In the genomic region with DNA sequence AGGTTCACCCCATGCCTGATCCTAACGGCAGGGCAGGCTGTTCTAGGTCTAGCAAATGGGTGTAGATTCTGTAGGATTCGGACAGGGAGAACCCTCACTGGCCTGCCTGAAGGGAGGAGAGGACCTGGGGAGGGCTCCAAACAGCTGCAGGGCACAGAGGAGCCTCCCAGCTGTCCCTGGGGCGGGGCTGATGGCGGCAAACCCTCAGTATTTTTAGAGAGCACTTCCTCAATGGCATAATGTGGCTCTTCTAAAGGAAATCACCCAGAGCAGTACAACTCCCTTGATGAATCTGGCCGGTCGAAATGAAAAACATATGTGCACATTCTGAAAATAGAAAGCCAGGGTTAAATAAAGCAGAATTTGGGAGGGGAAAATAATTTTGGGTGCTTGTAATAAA, we compare ENCODE assay signal across 9 mouse cellular contexts.
DNase-seq lines count a peak whose midpoint lies in the region; TF ChIP-seq lines count a peak whose summit lies in the region.
"Had no signal": no experiment of that assay in that cellular context is flagged by ENCODE, and none has a peak within 500 bp of the region (broad histone marks: within the 10 kb centered on the region; RNA-seq: fewer than 3 reads in every experiment).

No protein-coding gene starts in this region.

- H3K4me2 ChIP-seq in CH12.LX (ENCODE audit: insufficient read depth, low read depth, poor library complexity, severe bottlenecking) (no peak overlapping the region), myocyte (ENCODE audit: low read depth) (peak overlapping the region; percentile 36)
- H3K4me2 ChIP-seq: midbrain, embryonic 11.5 days had no signal

- dilution Hi-C loops in CH12.LX (cut with MboI; ENCODE audit: extremely low pct_ligation_motif_present, extremely low pct_unique_long_range_greater_than_20kb, low sequenced_read_pairs): no loop called here

- no peak for TF ChIP-seq EP300 in CH12.LX (IDR thresholded peaks at IDR 0.05; ENCODE audit: low read length)

- intact Hi-C loops in heart, postnatal 10 days (cut with DNase I): no loop called here
- intact Hi-C loops in left cerebral cortex, adult 2 months (cut with DNase I): no loop called here

- in situ Hi-C loops in CH12.LX (cut with MboI; ENCODE audit: low pct_ligation_motif_present, low pct_unique_long_range_greater_than_20kb, low sequenced_read_pairs): loop anchor here (25.0 kb wide), 1 partner anchor 304 kb away; no protein-coding TSS in a partner anchor

- no peak for TF ChIP-seq RAD21 in CH12.LX (IDR thresholded peaks at IDR 0.05; ENCODE audit: low read depth, low read length)

- DNase-seq in 3T3-L1 (ENCODE audit: low read depth, low spot score) (peak; percentile 54), CH12.LX (ENCODE audit: extremely low read depth) (peak; percentile 67)
- peak; percentile 41 to 50 for DNase-seq in heart, postnatal 10 days
- DNase-seq in left cerebral cortex, adult 2 months (ENCODE audit: extremely low spot score in 1 of 2, low spot score in 2 of 2): no peak
- DNase-seq in cerebellum, postnatal 36 days: no peak
- no peak for DNase-seq in right cerebral cortex, postnatal 36 days (ENCODE audit: low spot score in 2 of 2)

- no peak overlapping the region for H3ac ChIP-seq in myocyte (ENCODE audit: control insufficient read depth, insufficient read length)

- TF ChIP-seq POLR2A in CH12.LX (IDR thresholded peaks at IDR 0.05; ENCODE audit: low read depth, low read length) (no peak), myocyte (IDR thresholded peaks at IDR 0.05; ENCODE audit: insufficient read length, low read depth) (no peak)

- H3K9me3 ChIP-seq in CH12.LX (replicated peaks; ENCODE audit: low read length): no peaks in the 10 kb centered on the region

- H3K79me2 ChIP-seq in CH12.LX (replicated peaks; ENCODE audit: control insufficient read depth, extremely low read depth, insufficient read depth, poor library complexity, severe bottlenecking) (no peaks in the 10 kb centered on the region), myocyte (ENCODE audit: control insufficient read depth, insufficient read depth) (no peaks in the 10 kb centered on the region)

- peak overlapping the region; percentile 10; the same call in 1 of the 2 replicates for H3K27ac ChIP-seq in CH12.LX (ENCODE audit: insufficient read depth, low read depth)
- H3K27ac ChIP-seq in left cerebral cortex, adult 2 months: no peak overlapping the region
- H3K27ac ChIP-seq: kidney, postnatal 0 days had no signal

- H3K9ac ChIP-seq in CH12.LX (ENCODE audit: insufficient read depth, low read depth): no peak overlapping the region; the same call in 1 of the 2 replicates

- no peaks in the 10 kb centered on the region for H3K27me3 ChIP-seq in CH12.LX (replicated peaks)
- no peaks in the 10 kb centered on the region for H3K27me3 ChIP-seq in myocyte (ENCODE audit: control insufficient read depth, insufficient read depth, insufficient read length)

- TF ChIP-seq CTCF in CH12.LX (conservative IDR thresholded peaks at IDR 0.05 in 1 of 2, IDR thresholded peaks at IDR 0.05 in 1 of 2; ENCODE audit: low read depth in 2 of 2, low read length in 2 of 2): no peak
- TF ChIP-seq CTCF in left cerebral cortex, adult 2 months (IDR thresholded peaks at IDR 0.05): no peak

- H3K4me3 ChIP-seq in CH12.LX (replicated peaks in 1 of 3; ENCODE audit: low read depth in 2 of 3, low read length in 2 of 3, poor library complexity in 1 of 3) (no peak overlapping the region), myocyte (no peak overlapping the region)
- no peak overlapping the region for H3K4me3 ChIP-seq in left cerebral cortex, adult 2 months

- no peaks in the 10 kb centered on the region for H3K36me3 ChIP-seq in CH12.LX (replicated peaks in 1 of 2; ENCODE audit: control insufficient read depth in 1 of 2, insufficient read depth in 1 of 2, low read length in 1 of 2)
- no peaks in the 10 kb centered on the region for H3K36me3 ChIP-seq in myocyte (ENCODE audit: control insufficient read depth, insufficient read depth)

- peaks cover 5 to 45% of the 10 kb centered on the region in 2 experiments for H3K4me1 ChIP-seq in CH12.LX (ENCODE audit: control insufficient read depth in 1 of 2, insufficient read depth in 2 of 2)

TF ChIP-seq in CH12.LX, 34 proteins besides CTCF, POLR2A, EP300 and RAD21 (continues in another document):
- TF ChIP-seq MYC (IDR thresholded peaks at IDR 0.05; ENCODE audit: low read depth, low read length) (no peak), MXI1 (IDR thresholded peaks at IDR 0.05; ENCODE audit: low read depth, low read length) (no peak), ZMIZ1 (IDR thresholded peaks at IDR 0.05; ENCODE audit: low read depth, low read length) (no peak), CHD2 (IDR thresholded peaks at IDR 0.05; ENCODE audit: low read length) (no peak), GABPA (IDR thresholded peaks at IDR 0.05; ENCODE audit: insufficient replicate concordance, low read depth, low read length) (no peak), MEF2A (IDR thresholded peaks at IDR 0.05; ENCODE audit: borderline replicate concordance, low read depth, low read length) (0 out of 2 replicates have a peak, but pooled peaks have one; percentile 43), TBP (conservative IDR thresholded peaks at IDR 0.05; ENCODE audit: low read depth, low read length) (no peak), SMC3 (IDR thresholded peaks at IDR 0.05; ENCODE audit: low read depth, low read length) (no peak), PAX5 (IDR thresholded peaks at IDR 0.05; ENCODE audit: low read length) (no peak), TCF12 (IDR thresholded peaks at IDR 0.05; ENCODE audit: low read depth, low read length) (no peak), ZKSCAN1 (IDR thresholded peaks at IDR 0.05; ENCODE audit: borderline replicate concordance, low read depth, low read length) (no peak), ELF1 (IDR thresholded peaks at IDR 0.05; ENCODE audit: low read depth, low read length) (peak; percentile 45; the same call in 1 of the 2 replicates), ETS1 (conservative IDR thresholded peaks at IDR 0.05; ENCODE audit: low read depth, low read length) (peak; percentile 54; the same call in 1 of the 2 replicates), MAX (IDR thresholded peaks at IDR 0.05; ENCODE audit: low read length) (no peak), IRF4 (IDR thresholded peaks at IDR 0.05; ENCODE audit: low read depth, low read length) (no peak), MAFK (IDR thresholded peaks at IDR 0.05; ENCODE audit: insufficient replicate concordance, low read length) (no peak), HCFC1 (IDR thresholded peaks at IDR 0.05; ENCODE audit: low read depth, low read length) (no peak), POLR2AphosphoS2 (IDR thresholded peaks at IDR 0.05; ENCODE audit: low read depth, low read length) (no peak), ZC3H11A (IDR thresholded peaks at IDR 0.05; ENCODE audit: low read depth, low read length) (no peak), NELFE (IDR thresholded peaks at IDR 0.05; ENCODE audit: low read depth, low read length) (no peak; the same call in 1 of the 2 replicates), JUND (conservative IDR thresholded peaks at IDR 0.05; ENCODE audit: low read depth, low read length) (no peak), SIN3A (IDR thresholded peaks at IDR 0.05; ENCODE audit: low read length) (peak; percentile 39; the same call in 1 of the 2 replicates), CHD1 (IDR thresholded peaks at IDR 0.05; ENCODE audit: low read depth, low read length) (no peak), RCOR1 (conservative IDR thresholded peaks at IDR 0.05; ENCODE audit: low read depth, low read length) (no peak)

TF ChIP-seq in myocyte, 11 proteins besides CTCF, POLR2A, EP300 and RAD21:
- TF ChIP-seq POLR2AphosphoS2 (IDR thresholded peaks at IDR 0.05; ENCODE audit: insufficient read length, low read depth): no peak
- no peak for TF ChIP-seq CEBPB (IDR thresholded peaks at IDR 0.05; ENCODE audit: insufficient read depth, poor library complexity, severe bottlenecking)
- peak; percentile 82 to 98 (median 93) for TF ChIP-seq MYOG (IDR thresholded peaks at IDR 0.05; ENCODE audit: control insufficient read depth in 1 of 3, insufficient read depth in 1 of 3, insufficient read length in 2 of 3, low read depth in 2 of 3)
- no peak for TF ChIP-seq E2F4 (IDR thresholded peaks at IDR 0.05; ENCODE audit: insufficient read depth)
- no peak for TF ChIP-seq SRF (IDR thresholded peaks at IDR 0.05; ENCODE audit: control insufficient read depth, insufficient read length, low read depth)
- TF ChIP-seq MYOD1 (IDR thresholded peaks at IDR 0.05; ENCODE audit: control insufficient read depth in 1 of 3, insufficient read length in 2 of 3, low read depth in 2 of 3): peak in 2 of 3 experiments; percentile 89 to 94
- no peak for TF ChIP-seq MAX (IDR thresholded peaks at IDR 0.05; ENCODE audit: low read depth)
- no peak for TF ChIP-seq REST (IDR thresholded peaks at IDR 0.05; ENCODE audit: insufficient read depth, insufficient read length)
- no peak for TF ChIP-seq USF1 (IDR thresholded peaks at IDR 0.05; ENCODE audit: low read depth)
- TF ChIP-seq TCF12 (IDR thresholded peaks at IDR 0.05; ENCODE audit: insufficient read depth, poor library complexity, severe bottlenecking): peak; percentile 85
- TF ChIP-seq TCF3 (IDR thresholded peaks at IDR 0.05; ENCODE audit: insufficient read length, low read depth): peak; percentile 73

Comparison
In these comparisons a context has a peak if more than half of its experiments do, and no peak if none do; other contexts are left out.
1. DNase-seq: peak in 3T3-L1 (single experiment), CH12.LX (single experiment) and heart, postnatal 10 days (2 of 2); none in left cerebral cortex, adult 2 months (0 of 2), cerebellum, postnatal 36 days (0 of 2) and right cerebral cortex, postnatal 36 days (0 of 2).